Mouse (Mus musculus): ENCODE results near the gene Ptpn3.

Gene Ptpn3

DNA sequence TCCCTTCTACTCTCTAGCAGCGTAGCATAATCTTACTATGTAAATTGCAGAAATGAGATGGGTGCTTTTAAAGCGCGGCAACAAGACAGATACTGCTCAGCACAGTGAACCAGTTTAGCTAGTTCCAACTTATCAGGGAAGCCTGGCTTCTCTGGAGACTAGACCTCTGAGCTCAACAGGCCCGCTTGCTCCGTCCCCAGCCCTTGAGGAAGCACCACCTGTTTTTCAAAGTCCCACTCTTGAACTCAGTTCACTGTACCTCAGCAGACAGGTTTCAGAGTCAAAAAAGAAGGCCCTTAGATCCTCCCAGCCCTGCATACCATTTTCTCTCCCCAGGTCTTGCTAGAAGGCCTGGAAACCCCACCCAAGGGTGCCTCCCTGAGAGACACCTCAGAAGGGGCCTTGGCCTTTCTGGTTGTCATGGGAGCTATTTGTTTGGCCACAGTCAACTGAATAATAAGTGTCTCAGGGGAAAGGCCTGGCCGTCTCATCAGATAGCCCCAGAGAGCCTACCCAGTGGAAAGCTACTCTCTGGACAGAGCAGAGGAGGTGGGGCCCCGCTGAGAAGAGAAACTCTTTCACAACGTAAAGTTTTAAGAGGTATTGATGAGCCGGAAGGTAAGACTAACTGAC, 136.9 kb downstream of the Ptpn3 start:
- DNase-seq: no peak

- DNase-seq: no peak
Measured at GRCm38 (mm10) chr4:57162789-57163722, 138.6 kb downstream of the Ptpn3 start.

DNA sequence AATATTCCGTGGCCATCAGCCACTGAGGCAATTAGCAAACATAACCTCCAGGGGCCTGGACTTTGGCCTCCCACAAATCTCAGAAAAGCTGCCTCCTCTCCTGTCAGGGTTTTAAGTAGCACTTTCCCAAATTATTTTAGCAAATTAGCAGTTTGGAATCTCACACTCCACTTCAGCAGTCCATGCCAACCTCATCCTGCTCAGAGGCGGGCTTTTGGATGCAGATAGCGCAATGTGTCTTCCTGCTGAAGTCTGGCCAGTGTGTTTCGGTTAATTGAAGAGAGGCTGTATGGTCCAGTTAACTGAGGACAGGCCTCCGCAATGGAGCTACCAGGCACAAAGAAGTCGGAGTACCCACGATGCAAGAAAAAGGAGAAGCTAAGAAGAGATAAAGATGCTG, 141.1 kb downstream of the Ptpn3 start:
- DNase-seq: no peak

GRCm38 (mm10) chr4:57156549-57157169, 145.0 kb downstream of the Ptpn3 start:
- peak; percentile 67 for DNase-seq

GRCm38 (mm10) chr4:57153838-57154237, 147.8 kb downstream of the Ptpn3 start:
- peak; percentile 72 for DNase-seq

DNA sequence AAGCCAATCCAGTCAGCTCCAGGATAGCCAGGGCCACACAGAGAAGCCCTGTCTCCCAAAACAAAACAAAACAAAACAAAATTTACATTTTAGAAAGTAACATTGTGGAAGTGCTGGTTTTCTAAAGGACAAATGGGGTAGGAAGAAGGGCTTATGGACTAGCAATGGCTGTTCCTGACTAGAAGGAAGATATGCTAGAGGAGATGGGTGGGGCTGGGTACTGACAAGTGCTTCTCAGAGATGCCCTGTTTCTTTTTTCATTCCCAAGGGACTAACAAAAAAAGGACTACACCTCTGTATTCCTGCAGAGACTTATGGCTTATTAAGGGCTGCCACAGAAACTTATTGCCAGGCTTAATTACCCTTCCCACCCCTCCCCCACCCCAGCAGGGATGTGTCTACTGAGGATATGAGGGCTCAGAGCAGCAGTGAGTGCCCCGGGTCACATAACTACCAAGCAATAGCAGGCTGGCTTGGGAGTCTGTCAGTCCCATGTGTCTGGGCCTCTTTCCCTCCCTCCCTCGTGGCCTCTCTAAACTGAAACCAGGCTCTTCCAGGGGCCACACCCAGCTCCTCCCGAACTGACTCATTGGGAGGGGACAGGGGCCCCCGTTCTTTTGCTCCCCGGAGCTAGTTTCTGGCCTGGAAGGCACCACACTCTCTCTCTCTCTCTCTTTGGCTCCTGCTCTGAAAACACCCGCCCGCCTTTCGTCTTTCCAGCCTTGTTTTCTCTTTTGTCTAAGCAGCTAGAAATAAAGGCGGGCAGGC, 148.4 kb downstream of the Ptpn3 start:
- no peak for DNase-seq

- DNase-seq: no peak
Measured at GRCm38 (mm10) chr4:57148182-57148581, 153.5 kb downstream of the Ptpn3 start.

GRCm38 (mm10) chr4:57143026-57143937, 158.4 kb downstream of the Ptpn3 start, which contains the start of gene Epb41l4b:
Epb41l4b (minus strand) TSS chr4:57143437.
- DNase-seq: peak; percentile 84

DNA sequence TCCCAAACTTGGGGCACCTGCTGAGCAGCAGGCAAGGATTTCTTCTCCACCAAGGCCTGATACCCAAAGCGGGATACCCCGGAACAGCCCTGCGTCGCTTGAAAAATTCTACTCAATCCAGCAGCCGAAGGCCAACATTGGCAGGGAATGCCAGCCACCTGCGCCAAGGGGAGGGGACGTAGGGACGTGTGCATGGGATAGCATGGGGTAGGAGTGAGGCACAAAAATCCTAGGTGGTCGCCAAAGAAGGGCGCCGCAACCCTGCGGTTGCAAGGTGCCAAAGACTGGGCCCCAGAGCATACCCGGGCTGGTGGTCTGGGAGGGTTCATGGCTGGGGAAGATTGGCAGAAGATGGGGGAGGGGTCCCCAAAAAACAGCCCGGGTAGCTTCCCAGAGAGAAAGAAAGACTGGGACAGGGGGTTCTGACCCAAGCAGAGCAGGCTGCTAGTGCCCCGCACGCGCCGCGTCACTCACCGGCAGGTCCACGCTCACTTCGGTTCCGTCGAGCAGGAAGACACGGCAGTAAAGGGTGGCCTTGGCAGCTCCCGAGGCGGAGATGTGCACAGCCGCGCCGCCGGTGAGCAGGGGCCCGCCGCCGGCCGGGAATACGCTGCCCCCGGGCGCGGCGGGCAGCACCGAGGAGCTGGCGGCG, 159.1 kb downstream of the Ptpn3 start:
- DNase-seq: no peak

DNA sequence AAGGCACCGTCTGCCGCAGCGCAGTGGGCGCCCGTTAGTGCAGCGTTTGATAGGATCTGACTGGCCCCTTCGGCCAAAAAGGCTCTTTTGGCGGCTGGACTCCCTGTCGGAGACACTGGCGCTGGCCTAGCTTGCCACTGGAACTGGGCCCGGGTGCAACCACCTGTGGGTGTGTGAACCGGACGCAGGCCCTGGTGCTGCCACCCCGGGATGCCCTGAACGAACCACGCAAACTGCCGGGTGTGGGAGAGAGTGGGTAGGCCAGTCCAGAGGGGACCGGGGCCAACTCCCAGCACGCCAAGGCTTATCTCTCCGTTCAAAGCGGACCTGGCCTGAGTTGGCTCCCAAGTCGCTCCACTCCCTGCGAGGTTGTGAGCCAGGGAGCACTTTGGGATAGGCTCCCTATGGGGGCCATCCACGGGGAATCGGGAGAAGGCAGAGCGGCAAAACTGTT, 159.7 kb downstream of the Ptpn3 start:
- DNase-seq: no peak

- no peak for DNase-seq
Measured at GRCm38 (mm10) chr4:57140992-57141717, 160.5 kb downstream of the Ptpn3 start.
